Mouse (Mus musculus) c-Kit-positive CD71-positive TER-119-positive erythroid progenitor cells, embryonic 14.5 days (primary cell): Measurements from ENCODE around the gene Cpne7.
"Not testable (repeated sequence)": the region's sequence is repeated elsewhere in the genome, so short reads cannot be mapped to it uniquely, and the experiment has no call there.

ENCODE experiments used
- DNase-seq: peaks from one replicate; pipeline ENCODE4 v3.0.0-alpha.2; 2013; ENCODE audit warnings: low spot score

Cpne7 gene

DNA sequence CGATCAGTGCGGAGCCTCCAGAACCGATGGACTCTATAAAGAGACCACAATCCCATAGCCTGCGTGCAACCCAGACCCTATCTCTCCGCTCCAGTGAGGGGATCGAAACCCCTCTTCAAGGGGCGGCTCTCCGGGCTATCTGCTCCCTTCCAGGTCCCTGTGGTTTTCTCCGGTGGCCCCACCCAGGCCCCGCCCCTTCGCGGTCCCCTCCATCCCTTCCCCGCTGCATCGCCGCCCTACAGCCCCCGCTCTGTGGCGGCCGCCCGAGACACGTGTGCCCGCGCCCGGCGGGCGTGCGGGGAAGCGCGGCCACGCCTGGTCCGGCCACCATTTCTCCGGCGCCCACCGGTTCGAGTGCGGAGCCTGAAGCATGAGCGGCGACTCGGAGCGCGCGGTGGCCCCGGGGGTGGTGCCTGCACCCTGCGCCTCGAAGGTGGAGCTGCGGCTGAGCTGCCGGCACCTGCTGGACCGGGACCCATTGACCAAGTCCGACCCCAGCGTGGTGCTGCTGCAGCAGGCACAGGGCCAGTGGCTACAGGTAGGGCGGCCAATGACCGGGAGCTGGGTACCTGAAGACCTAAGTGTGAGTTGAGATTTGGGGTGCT lies at the start of gene Cpne7:
Gene Cpne7, plus strand, starts transcription at position 248 of the 605 bp plus-strand sequence.
- no peak for DNase-seq

DNA sequence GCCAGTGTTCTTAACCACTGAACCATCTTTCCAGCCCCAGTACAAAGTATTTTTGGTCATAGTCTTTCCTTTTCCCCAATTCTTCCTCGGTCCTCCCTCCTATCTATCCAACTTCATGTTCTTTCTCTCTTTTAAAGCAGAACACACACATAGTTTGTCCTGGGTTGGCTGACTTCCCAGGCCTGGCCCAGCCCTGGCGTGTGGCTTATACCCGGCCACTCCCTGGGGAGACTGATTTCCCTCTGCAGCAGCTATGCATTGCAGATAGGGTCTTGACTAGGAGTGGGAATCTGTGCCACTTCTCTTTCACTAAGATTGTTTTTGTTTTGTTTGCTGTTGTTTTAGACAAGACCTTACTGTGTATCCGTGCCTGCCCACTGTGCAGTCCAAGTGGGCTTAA lies 46.0 kb upstream of the Cpne7 start:
- DNase-seq = no peak

DNA sequence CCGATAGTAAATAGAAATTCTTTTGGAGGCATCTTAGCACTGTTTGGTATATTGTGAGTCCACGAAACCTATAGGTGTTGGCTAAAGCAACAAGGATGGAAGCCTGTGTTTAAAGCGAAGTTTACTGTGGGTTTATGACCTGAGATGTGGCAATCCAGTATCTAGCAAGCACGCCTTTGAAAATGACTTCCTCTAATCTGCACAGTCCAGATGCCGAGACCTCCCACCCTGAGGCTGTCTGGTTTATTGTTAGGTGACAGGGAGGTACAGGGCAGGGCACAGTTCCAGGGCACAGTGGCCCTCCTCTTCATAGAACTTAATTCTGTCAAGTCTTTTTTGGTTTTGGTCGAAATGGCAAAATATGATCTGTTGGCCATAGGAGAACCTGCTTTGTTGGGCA lies 40.0 kb upstream of the Cpne7 start:
- DNase-seq = no peak

DNA sequence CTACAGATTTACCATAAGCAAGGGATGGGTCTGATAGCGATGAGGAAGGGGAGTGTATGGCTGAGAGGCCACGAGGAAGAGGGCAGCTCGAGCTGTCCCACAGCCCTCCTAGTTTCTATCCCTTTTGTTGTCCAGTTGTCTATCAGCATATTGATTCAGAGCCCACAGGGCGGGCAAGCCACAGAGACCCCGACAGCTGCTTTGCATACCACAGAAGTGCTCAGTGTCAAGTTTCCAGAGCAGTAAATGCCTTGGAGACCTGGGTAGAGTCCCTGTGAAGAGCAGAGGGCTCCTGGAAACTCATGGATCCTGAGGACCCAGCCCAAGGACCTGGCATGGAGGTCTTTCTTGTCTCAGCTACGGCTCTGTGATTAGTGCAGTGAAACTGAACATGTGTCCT lies 34.2 kb upstream of the Cpne7 start:
- DNase-seq = no peak

DNA sequence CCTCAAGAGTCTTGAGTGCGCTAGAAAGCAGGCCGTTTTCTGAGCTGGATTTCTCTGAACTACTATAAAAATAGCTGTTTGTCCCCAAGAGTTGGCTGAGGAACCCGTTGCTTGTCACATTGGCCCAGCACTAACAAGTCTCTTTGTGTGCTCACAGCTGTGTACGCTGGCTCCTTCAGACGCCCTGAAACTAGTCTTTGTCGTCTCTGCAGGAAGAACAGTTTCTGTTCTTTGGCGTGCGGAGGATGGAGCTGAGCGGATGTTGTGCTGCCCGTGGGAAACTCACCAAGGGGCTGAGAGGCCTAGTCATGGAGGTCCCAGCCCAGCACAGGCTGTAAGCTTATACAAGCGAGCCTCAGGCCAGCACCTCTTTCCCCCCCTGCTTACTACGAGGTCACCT lies 33.6 kb upstream of the Cpne7 start:
- no peak for DNase-seq

DNA sequence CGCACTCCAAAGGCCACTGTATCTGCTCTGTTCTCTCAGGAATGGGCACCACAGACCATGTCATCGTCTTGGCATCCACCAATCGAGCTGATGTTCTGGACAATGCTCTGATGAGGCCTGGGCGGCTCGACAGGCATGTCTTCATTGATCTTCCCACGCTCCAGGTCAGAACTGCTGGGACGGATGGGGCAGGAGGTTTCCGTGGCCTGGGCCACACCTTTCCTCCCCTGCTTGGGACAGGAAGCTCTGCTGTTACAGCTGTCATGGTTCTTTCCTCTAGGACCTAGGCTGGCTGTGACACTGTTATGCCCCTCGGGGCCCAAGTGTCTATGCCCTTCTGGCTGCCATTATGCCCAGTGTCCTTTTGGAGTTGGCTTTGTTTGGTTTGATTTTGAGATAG lies 29.9 kb upstream of the Cpne7 start:
- no peak for DNase-seq

DNA sequence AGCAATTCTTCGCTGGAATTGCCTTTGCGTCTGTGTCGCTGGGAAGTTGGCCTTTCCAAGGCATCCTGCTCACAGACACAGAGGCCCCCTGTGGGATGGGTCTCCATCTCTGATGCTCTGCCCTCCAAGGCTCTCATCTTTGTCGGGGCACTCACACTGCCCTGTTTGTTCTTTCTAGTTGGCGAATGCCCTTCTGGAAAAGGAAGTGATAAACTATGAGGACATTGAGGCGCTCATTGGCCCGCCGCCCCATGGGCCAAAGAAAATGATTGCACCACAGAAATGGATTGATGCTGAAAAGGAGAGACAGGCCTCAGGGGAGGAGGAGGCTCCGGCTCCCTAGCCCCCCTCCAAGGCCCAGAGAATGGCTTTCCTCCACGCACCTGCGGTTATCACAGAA lies 20.0 kb upstream of the Cpne7 start:
- no peak for DNase-seq

DNA sequence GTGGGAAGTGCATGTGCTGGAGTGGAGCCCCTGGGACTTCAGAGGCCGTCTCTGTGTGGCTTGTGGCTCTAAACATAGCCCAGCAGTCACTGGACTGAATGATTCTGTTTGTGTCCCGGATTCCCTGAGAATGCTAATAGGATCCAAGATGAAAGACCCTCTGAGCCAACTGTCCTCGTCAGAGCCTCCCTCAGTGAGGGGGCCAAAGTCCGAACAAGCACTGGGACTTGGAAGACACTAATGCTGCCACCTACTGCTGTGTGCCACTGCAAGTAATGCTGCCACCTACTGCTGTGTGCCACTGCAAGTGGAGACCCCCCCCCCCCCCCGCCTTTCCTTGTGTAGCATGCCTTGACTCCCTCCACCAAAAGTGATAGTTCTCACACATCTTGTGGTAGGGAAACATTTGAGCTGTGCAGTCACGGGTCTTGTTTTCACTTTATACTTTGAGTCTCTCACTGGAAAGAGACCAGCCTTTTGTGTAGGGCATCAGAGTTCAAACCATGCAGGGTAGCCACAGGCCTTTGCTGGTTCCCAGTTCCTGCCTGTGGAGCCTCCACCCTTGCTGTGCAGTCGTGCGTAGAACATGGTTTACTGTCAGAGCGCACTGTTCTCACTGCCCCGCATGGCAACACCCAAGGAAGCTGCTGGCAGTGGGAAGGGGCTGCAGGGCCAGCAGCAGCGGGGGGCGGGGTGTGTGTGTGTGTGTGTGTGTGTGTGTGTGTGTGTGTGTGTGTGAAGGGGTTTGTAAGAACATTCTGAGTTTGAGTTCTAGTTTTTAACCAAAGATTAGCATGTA lies 19.2 kb upstream of the Cpne7 start:
- no peak for DNase-seq

DNA sequence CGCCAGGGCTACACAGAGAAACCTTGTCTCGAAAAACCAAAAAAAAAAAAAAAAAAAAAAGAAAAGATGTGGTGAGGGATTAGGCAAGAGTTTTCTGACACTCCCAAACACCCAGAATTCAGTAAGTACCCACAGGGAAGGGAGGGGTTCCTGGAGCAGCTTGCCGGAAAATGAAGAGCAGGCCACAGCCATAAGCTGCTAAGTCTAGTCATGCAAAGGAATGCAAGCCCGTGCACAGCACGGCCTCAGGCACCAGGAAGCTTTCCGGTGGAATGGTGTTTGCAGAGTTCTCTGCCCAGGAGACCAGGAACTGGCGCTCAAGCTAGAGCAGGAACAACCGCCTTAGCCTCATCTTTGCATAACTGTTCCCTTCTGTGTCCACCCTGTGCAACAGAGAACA lies 16.9 kb upstream of the Cpne7 start:
- DNase-seq = no peak

DNA sequence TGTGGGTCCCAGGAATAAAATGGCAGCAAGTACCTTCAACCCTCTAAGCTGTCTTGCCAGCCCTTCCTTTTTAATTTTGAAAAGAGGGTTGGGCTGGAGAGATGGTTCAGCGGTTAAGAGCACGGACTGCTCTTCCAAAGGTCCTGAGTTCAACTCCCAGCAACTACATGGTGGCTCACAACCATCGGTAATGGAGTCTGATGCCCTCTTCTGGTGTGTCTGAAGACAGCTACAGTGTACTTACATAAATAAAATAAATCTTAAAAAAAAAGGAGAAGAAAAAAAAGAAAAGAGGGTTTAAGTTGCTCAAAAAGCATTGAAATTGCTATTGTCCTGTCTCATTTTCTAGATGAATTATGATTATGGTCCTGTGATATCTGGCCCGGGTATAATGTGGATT lies 15.9 kb upstream of the Cpne7 start:
- no peak for DNase-seq

DNA sequence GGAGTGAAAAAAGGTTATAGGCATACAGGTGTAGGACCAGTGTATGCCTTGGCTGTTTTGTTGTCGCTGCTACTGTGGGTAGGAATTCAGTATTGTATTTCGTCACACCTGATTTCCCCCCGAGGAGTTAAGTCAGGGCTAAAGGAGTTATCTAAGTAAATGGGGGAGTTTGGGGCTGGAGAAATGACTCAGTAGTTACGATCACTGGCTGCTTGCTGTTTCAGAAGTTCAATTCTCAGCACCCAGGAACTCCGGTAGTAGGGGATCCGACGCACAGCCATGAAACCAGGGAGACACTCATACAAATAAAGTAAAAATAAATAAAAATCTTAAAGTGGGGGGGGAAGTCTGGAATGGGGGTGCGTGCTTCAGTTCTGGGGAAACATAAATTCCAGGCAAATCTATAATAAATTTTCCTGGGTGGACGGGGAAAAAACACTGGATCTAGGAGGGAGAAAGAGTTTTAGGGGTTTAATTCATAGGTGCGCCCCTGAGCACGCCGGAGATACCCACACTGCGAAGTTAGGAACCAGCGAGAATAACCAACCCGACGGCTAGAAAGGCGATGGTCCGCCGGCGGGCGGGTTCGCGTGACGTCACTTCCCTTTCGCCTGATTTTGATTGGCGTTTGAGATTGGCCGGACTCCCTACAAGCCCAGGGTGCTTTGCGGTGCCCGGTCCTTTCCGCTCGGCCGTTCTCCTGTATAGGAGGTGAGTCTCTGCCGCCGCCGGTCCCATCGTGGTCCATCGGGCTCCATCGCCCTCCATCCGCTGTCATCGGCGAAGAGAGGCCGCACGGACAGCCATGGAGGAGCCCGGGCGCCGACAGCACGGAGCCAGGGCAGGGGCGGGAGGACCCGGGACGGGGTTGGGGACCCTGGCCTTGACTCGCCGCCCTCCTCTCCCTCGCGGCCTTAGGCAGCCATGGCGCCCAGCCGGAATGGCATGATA lies 15.2 kb upstream of the Cpne7 start, which contains the start of gene Rpl13:
Gene Rpl13, plus strand, starts transcription at position 616 of the 951 bp plus-strand sequence.
- peak; percentile 94 for DNase-seq

DNA sequence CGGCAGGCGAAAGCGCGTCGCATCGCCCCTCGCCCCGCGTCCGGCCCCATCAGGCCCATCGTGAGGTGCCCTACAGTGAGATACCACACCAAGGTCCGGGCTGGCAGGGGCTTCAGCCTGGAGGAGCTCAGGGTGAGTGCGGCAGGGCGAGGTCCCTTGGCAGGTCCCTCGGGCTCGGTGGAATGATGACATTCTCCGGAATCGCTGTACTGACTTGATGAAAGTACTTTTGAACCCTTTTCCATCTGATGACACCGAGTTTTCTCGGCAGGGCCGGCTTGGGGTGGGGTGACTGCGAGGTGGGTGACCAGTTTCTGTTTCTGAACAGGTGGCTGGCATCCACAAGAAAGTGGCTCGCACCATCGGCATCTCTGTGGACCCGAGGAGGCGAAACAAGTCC lies 14.3 kb upstream of the Cpne7 start:
- not testable (repeated sequence) for DNase-seq

DNA sequence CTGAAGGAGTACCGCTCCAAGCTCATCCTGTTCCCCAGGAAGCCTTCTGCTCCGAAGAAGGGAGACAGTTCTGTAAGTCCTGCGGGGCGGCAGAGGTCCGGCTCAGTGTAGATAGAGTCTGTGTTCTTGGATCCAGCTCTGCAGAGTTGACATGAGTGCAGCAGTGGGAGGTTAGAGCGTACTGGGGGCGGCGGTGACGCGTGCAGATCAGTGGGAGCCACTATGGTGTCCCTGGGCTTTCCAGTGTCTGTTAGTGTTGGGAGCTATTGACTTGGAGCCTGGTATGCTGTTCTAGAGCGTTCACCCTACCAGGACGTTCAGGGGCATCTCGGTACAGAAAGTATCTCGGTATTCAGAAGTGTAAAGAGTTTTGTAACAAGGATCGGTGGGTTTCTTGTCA lies 13.9 kb upstream of the Cpne7 start:
- DNase-seq = no peak

DNA sequence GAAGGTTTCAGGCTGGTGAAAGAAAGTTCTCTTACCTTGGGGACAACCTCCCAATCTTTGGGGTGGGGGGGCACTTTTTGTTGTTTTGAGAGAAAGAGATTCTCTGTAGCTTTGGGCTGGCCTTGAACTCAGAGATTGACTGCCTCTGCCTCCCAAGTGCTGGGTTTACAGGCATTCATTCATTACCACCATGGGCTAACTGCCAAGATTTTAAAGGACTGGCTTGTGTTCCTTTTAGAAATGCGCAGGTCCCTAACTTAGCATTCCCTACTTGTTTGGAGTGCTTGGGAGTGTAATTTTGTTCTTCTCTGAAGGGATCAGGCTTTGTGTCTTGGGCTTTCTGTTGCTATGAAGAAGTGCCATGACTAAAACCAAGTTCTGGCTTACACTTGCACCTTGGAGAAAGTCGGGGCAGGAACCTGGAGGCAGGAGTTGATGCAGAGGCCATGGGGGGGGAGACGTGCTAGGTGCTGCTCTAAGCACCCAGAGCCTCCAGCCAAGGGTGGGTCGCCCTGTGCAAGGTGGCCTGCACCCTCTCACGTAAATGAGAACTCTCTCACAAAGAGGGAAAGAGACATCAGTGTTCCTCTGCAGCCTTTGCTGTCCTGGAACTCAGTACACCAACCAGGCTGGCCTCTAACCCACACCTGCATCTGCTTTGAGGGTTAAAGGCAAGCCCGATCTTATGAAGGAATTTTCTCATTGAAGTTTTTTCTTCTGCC lies 13.0 kb upstream of the Cpne7 start:
- DNase-seq = no peak

DNA sequence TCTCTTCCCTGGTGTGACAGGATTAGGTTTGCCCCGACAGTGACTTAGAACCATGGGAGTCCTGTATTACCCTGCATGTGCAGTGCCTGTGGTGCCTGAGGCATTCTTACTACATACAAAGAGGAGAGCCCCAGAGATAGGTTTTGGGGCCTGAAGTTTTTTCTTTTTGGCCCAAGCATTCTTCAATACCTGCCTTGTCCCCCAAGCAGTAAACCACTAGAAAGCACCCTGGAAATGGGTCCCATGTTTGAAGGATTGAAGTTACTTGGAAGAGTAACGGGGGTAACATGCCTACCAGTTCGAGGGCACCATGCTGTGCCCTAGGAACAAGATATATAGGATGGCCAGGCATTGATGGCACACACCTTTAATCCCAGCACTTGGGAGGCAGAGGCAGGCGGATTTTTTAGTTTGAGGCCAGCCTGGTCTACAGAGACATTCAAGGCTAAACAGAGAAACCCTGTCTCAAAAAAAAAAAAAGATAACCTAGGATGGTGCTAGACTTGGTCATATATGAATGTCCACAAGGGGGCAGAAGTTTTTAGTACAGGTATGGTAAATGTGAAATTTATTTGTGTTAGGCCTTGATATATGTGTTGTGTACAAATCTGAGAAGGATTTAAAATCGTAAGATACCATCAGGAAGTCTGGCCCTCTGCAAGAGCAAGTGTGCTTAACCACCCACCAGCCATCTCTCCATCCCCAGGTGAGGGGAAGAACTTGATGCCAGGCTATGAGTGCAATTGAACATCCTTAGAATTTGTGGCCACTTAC lies 11.4 kb upstream of the Cpne7 start:
- peak; percentile 72 for DNase-seq

DNA sequence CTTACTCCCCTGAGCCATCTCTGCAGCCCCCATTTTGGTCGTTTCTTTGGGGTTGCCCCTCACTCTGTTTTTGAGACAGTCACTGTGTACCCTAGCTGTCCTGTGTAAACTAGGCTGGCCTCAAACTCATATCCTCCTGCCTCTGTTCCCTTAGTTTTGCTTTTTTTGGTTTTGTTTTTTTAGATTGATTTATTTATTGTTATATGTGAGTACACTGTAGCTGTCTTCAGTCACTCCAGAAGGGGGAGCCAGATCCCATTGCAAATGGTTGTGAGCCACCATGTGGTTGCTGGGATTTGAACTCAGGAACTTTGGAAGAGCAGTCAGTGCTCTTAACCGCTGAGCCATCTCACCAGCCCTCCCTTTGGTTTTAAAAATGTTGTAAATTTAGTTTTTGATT lies 10.6 kb upstream of the Cpne7 start:
- DNase-seq = no peak

DNA sequence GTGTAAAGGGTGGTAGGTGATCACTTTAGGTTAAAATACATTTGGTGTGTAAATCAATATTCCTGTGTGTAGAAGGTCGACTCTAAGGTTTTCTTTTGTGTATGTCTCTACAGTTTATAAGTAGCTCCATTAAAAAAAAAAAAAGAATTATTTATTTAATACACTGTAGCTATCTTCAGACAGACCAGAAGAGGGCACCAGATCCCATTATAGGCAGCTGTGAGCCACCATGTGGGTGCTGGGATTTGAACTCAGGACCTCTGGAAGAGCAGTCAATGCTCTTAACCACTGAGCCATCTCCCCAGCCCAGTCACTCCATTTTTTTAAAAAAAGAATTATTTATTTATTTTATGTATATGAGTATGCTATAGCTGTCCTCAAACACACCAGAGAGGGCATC lies 9.2 kb upstream of the Cpne7 start:
- DNase-seq = no peak

DNA sequence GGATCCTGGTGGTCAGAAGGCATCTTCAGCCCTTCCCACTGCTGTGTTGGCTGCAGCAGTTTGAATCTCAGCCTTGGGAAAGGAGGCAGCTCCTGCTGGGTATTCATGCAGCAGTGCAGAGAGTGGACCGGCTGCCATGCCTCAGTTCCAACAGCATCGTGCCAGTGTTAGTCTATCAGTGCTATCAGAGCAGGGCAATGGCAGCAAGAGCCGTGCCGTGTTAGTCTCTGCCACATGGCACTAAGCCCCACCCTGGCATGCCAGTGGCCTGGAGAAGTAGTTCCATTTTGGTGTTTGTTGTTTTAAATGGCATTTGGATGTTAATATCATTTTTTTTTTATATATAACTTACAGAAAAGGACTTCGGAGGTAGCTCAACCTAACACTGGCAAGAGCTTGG lies 8.2 kb upstream of the Cpne7 start:
- DNase-seq = no peak

DNA sequence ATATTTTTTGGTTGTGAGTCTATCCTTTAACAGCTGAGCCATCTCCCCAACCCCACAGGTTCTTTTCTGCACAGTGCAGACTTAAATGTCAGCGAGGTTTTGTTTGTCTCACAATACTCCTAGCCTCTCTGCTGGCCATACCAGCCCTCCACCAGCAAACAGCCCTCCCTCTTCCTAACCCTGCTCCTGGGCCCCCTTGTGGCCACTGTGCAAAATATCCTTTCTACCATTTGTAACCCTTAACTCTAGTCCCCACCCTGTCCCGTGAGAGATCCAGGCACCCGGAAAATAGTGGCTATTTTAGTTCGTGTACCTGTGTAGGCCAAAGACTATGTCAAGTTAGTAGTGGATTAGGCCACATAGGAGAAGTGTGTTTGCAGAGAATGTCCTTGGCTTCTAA lies 6.5 kb upstream of the Cpne7 start:
- DNase-seq = no peak

DNA sequence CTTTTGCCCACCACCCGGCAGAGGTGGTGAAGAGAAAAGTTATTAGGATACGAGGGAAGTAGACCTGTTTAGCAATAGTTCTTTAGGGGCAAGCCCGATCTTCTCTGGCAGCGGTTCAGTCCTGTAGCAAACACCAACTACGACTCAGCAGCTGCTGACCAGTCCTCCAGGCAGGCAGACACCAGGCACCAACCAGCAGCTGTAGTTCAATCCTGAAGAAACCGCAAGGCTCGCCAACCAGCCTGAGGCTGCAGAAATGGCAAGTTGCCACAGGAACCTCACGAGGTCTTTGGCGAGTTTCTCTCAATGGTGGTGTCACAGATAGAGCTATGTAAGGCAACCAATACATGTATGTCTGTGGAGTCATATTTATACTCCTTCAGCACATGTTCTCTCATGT lies 4.3 kb upstream of the Cpne7 start:
- DNase-seq = no peak

DNA sequence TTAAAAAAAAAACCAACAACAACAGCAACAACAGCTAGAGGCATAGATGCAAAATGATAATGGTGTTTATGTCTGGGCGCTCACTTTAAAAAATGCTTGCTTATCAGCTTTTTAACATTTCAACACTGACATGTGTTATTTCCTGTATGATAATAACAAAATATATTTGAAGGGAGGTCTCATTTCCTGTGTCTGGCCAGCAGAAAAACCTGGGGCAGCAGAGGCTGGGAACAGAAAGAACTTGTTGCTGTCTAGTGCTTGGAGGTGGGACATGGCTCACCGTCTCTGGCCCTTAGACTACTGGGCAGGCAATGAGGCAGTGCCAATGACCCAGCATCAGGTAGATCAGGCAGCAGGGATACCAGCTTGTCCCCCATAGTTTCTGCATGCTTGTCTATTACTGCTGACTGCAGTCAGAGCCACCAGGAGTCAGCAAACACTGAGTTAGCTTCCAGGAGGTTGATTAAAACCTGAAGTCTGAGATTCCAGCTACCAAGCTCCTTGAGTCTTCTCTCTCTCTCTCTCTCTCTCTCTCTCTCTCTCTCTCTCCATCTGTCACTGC lies 3.2 kb upstream of the Cpne7 start:
- DNase-seq = no peak
